Mouse (Mus musculus): Measurements from ENCODE around the gene Fbxl16.

DNA sequence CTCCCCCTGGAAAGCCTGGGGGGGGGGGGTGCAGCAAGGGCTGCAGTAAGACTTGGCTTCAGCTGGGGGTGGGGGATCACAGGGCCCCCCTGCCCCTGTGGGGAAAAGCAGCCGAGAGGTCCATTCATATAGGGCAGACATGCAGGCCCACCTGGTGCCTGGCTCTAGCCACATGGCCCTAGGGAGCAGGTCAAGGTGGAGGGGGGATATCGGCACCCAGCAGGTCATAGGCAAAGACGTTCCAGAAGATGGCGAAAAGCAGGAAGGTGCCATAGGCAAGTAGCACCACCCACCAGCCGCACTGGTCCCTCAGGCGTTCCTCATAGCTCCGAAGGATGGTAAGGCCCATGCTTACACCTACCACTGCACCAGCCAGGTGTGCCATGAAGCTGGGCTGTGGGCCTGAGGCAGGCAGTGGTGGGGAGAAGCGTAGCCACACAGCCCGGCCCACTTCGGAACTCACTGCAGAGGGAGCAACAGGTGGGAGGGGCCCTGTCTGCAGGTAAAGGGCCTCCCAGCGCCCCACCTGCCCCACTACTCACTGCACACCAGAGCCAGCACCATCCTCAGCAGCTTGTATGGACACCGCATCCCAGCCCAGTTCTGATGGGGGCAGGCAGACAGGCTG is 25.8 kb downstream of the Fbxl16 start:
- TF ChIP-seq EP300 (IDR thresholded peaks at IDR 0.05; ENCODE audit: low read depth), result no peak
- TF ChIP-seq CTCF (IDR thresholded peaks at IDR 0.05; ENCODE audit: low read depth), result no peak
